Mouse (Mus musculus): Measurements from ENCODE around the gene Itgb5.

- no peak for TF ChIP-seq HCFC1 (IDR thresholded peaks at IDR 0.05; ENCODE audit: low read depth, low read length)
- TF ChIP-seq ZC3H11A (IDR thresholded peaks at IDR 0.05; ENCODE audit: low read depth, low read length), result no peak
- no peak for TF ChIP-seq UBTF (IDR thresholded peaks at IDR 0.05; ENCODE audit: low read depth, low read length)
- TF ChIP-seq CTCF (conservative IDR thresholded peaks at IDR 0.05 in 1 of 2, IDR thresholded peaks at IDR 0.05 in 1 of 2; ENCODE audit: low read depth in 2 of 2, low read length in 2 of 2), result no peak
- no peak for TF ChIP-seq EP300 (IDR thresholded peaks at IDR 0.05; ENCODE audit: low read length)
- TF ChIP-seq POLR2A (IDR thresholded peaks at IDR 0.05; ENCODE audit: low read depth, low read length), result no peak
- TF ChIP-seq JUN (IDR thresholded peaks at IDR 0.05; ENCODE audit: insufficient read depth, low read depth, low read length), result no peak
- TF ChIP-seq USF1 (IDR thresholded peaks at IDR 0.05; ENCODE audit: low read depth, low read length), result no peak
- TF ChIP-seq RCOR1 (conservative IDR thresholded peaks at IDR 0.05; ENCODE audit: low read depth, low read length), result no peak
- TF ChIP-seq MAZ (IDR thresholded peaks at IDR 0.05; ENCODE audit: low read depth, low read length), result no peak
- TF ChIP-seq ELF1 (IDR thresholded peaks at IDR 0.05; ENCODE audit: low read depth, low read length), result no peak
- no peak for TF ChIP-seq SIN3A (IDR thresholded peaks at IDR 0.05; ENCODE audit: low read length)
These were observed 114.7 kb downstream of the Itgb5 start for GRCm38 (mm10) chr16:33944126-33944525.

Measured in CH12.LX (cell line).